Mouse (Mus musculus): ENCODE measurements around the gene Trcg1. TPM values are rescaled to one million over a fixed set of nuclear protein-coding genes. Genes with fewer than 3 reads are reported as not detected.
"Not testable (repeated sequence)": the region's sequence is repeated elsewhere in the genome, so short reads cannot be mapped to it uniquely, and the experiment has no call there.

Gene Trcg1
- polyA plus RNA-seq, 1 experiment from 2014 or later = not detected

DNA sequence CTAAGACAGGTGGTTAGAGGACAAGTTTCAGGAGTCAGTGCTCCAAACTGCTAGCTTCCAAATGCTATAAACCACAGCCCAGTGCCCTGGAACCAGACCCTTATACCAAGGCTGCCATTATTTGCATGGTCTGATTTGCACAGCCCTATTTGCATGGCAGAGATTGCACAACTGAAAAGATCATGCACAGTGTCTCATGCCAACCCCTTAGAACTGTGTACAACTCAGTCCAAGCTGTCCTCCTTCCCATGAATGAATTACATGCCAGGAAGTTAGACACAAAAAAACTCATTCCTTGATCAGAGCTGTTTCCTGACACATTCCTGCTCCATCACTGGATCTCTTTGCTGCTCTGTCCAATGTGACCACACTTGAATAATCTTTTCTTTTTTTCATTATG is 13.0 kb upstream of the Trcg1 start:
- TF ChIP-seq CTCF (IDR thresholded peaks at IDR 0.05; ENCODE audit: low read depth) = no peak

GRCm38 (mm10) chr9:57225780-57226627 is 10.4 kb upstream of the Trcg1 start:
- no peak for ATAC-seq
- no peak overlapping the region for H3K27ac ChIP-seq (ENCODE audit: low read depth, low read length)
- no peaks in the 10 kb centered on the region for H3K4me1 ChIP-seq (replicated peaks; ENCODE audit: control insufficient read depth, insufficient read depth, low read length)
- no peak overlapping the region for H3K4me2 ChIP-seq (replicated peaks; ENCODE audit: low read depth)
- no peaks in the 10 kb centered on the region for H3K27me3 ChIP-seq (replicated peaks; ENCODE audit: control insufficient read depth, insufficient read depth, low read length)
- H3K36me3 ChIP-seq (ENCODE audit: control insufficient read depth, insufficient read depth) = no peaks in the 10 kb centered on the region
- no peaks in the 10 kb centered on the region for H3K9me3 ChIP-seq (ENCODE audit: control insufficient read depth)
- TF ChIP-seq CTCF (IDR thresholded peaks at IDR 0.05; ENCODE audit: low read depth) = no peak
- H3K4me3 ChIP-seq (ENCODE audit: low read depth, low read length) = no peak overlapping the region
- WGBS = 66% methylated on average over 13 of the region's 13 CpGs
- no peak overlapping the region for H3K9ac ChIP-seq (ENCODE audit: low read depth, low read length)

More for the DNA sequence above, 13.0 kb upstream of the Trcg1 start:
- Histone ChIP-seq H3K27ac (ENCODE audit: low read depth, low read length) (no peak overlapping the region), H3K4me2 (replicated peaks; ENCODE audit: low read depth) (no peak overlapping the region), H3K4me1 (replicated peaks; ENCODE audit: control insufficient read depth, insufficient read depth, low read length) (no peaks in the 10 kb centered on the region), H3K9me3 (ENCODE audit: control insufficient read depth) (no peaks in the 10 kb centered on the region), H3K4me3 (ENCODE audit: low read depth, low read length) (no peak overlapping the region), H3K9ac (ENCODE audit: low read depth, low read length) (no peak overlapping the region), H3K36me3 (ENCODE audit: control insufficient read depth, insufficient read depth) (no peaks in the 10 kb centered on the region), H3K27me3 (replicated peaks; ENCODE audit: control insufficient read depth, insufficient read depth, low read length) (no peaks in the 10 kb centered on the region)
- ATAC-seq = no peak

DNA sequence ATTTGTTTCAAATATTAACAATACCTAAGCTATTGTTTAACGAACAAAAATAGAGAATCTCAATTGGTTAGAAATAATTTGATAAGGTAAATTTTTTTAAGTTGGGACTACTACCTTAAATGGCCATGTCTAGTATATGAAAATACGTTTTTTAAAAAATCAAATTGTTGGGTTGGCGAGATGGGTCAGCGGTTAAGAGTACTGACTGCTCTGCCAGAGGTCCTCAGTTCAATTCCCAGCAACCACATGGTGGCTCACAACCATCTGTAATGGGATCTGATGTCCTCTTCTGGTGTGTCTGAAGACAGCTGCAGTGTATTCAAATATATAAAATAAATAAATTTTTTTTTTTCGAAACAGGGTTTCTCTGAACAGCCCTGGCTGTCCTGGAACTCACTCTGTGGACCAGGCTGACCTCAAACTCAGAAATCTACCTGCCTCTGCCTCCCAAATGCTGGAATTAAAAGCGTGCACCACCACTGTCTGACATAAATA is 9.7 kb upstream of the Trcg1 start:
- H3K27me3 ChIP-seq (replicated peaks; ENCODE audit: control insufficient read depth, insufficient read depth, low read length); H3K4me1 ChIP-seq (replicated peaks; ENCODE audit: control insufficient read depth, insufficient read depth, low read length); ATAC-seq; H3K9ac ChIP-seq (ENCODE audit: low read depth, low read length); H3K4me3 ChIP-seq (ENCODE audit: low read depth, low read length); H3K9me3 ChIP-seq (ENCODE audit: control insufficient read depth); H3K4me2 ChIP-seq (replicated peaks; ENCODE audit: low read depth); H3K27ac ChIP-seq (ENCODE audit: low read depth, low read length); H3K36me3 ChIP-seq (ENCODE audit: control insufficient read depth, insufficient read depth): not testable (repeated sequence)
- 90% methylated on average over 6 of the region's 6 CpGs for WGBS

DNA sequence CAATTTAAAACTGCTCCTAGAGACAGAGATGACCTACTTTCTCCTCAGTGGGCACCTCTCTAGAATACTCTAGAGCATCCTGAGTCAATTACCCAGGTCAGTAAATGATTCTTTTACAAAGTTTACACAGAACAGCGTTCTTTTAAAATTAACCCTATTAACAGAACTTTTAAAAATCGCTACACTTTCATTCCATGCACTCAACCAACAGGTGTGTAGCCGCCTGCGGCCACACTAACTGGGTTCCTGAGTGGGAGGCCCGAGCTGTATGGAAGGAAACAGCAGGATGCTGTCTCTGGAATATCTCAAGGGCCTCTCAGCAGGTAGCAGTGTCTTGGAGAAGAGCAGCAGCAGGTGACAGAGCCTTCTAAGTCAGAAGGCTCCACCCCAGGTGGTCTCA is 9.2 kb upstream of the Trcg1 start:
- no peak for TF ChIP-seq CTCF (IDR thresholded peaks at IDR 0.05; ENCODE audit: low read depth)
- Histone ChIP-seq H3K9me3 (ENCODE audit: control insufficient read depth) (no peaks in the 10 kb centered on the region), H3K4me3 (ENCODE audit: low read depth, low read length) (no peak overlapping the region), H3K27me3 (replicated peaks; ENCODE audit: control insufficient read depth, insufficient read depth, low read length) (no peaks in the 10 kb centered on the region), H3K27ac (ENCODE audit: low read depth, low read length) (no peak overlapping the region), H3K36me3 (ENCODE audit: control insufficient read depth, insufficient read depth) (no peaks in the 10 kb centered on the region), H3K4me2 (replicated peaks; ENCODE audit: low read depth) (no peak overlapping the region), H3K9ac (ENCODE audit: low read depth, low read length) (no peak overlapping the region), H3K4me1 (replicated peaks; ENCODE audit: control insufficient read depth, insufficient read depth, low read length) (no peaks in the 10 kb centered on the region)
- WGBS = 71% methylated on average over 5 of the region's 5 CpGs
- no peak for ATAC-seq

DNA sequence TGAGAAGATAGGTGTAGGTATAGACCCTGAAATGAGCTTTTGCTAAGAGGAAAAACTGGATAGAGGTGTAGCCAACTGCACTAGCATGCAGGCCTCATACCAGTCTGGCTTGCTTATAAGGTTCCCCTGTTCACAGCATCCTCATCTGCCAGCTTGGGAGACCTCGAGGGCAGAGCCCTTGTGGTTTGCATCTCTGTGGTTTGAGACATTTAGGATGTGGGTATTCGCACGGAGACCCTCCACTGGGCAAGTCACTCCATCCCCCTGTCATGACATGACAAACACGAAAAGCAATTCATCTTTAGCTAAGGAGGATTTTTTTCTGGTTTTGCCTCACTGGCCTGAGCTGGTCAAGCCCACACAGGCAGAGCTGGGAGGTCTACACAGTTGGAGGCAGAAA is 8.2 kb upstream of the Trcg1 start:
- no peak for TF ChIP-seq CTCF (IDR thresholded peaks at IDR 0.05; ENCODE audit: low read depth)

DNA sequence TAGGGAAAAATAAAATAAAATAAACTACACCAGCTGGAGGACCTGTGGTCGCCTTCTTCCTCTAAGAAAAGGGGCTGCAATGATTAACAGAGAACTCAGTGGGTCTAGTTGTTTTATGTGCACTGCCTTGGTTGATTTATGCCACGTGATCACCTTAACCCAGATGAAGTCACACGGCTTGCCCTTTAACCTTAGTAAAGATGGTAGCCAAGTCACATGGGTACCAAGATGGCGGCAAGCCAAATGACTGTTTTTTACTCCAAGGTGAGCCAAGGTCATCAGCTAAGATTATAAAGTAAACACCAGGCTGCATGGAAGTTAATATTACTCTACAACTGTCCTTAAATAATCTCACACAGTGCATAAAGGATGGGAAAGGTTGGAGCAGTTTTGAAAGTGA is 6.6 kb upstream of the Trcg1 start:
- no peaks in the 10 kb centered on the region for H3K36me3 ChIP-seq (ENCODE audit: control insufficient read depth, insufficient read depth)
- no peak overlapping the region for H3K4me2 ChIP-seq (replicated peaks; ENCODE audit: low read depth)
- H3K4me3 ChIP-seq (ENCODE audit: low read depth, low read length) = no peak overlapping the region
- no peak overlapping the region for H3K27ac ChIP-seq (ENCODE audit: low read depth, low read length)
- no peak for TF ChIP-seq CTCF (IDR thresholded peaks at IDR 0.05; ENCODE audit: low read depth)
- 71% methylated on average over 4 of the region's 4 CpGs for WGBS
- H3K9ac ChIP-seq (ENCODE audit: low read depth, low read length) = no peak overlapping the region
- no peak for ATAC-seq
- H3K27me3 ChIP-seq (replicated peaks; ENCODE audit: control insufficient read depth, insufficient read depth, low read length) = no peaks in the 10 kb centered on the region
- H3K4me1 ChIP-seq (replicated peaks; ENCODE audit: control insufficient read depth, insufficient read depth, low read length) = no peaks in the 10 kb centered on the region
- H3K9me3 ChIP-seq (ENCODE audit: control insufficient read depth) = no peaks in the 10 kb centered on the region

More for the DNA sequence above, 8.2 kb upstream of the Trcg1 start:
- Histone ChIP-seq H3K36me3 (ENCODE audit: control insufficient read depth, insufficient read depth) (no peaks in the 10 kb centered on the region), H3K27me3 (replicated peaks; ENCODE audit: control insufficient read depth, insufficient read depth, low read length) (no peaks in the 10 kb centered on the region), H3K9ac (ENCODE audit: low read depth, low read length) (no peak overlapping the region), H3K4me1 (replicated peaks; ENCODE audit: control insufficient read depth, insufficient read depth, low read length) (no peaks in the 10 kb centered on the region), H3K9me3 (ENCODE audit: control insufficient read depth) (no peaks in the 10 kb centered on the region), H3K4me3 (ENCODE audit: low read depth, low read length) (no peak overlapping the region), H3K27ac (ENCODE audit: low read depth, low read length) (no peak overlapping the region), H3K4me2 (replicated peaks; ENCODE audit: low read depth) (no peak overlapping the region)
- ATAC-seq = no peak
- WGBS = 81% methylated on average over 4 of the region's 4 CpGs
